Mouse (Mus musculus) forebrain, embryonic 11.5 days (tissue): ENCODE results near the gene Hist1h2bp. TPM values are rescaled to one million over a fixed set of nuclear protein-coding genes. Genes with fewer than 3 reads are reported as not detected.
"Not testable (repeated sequence)": the region's sequence is repeated elsewhere in the genome, so short reads cannot be mapped to it uniquely, and the experiment has no call there.

Experiments used
- ATAC-seq: fragments of 200-750 bp; cut with Nextera tagmentation; replicated peaks from 2 replicates; pipeline ENCODE4 v1.8.0; 2017; ENCODE audit warnings: moderate TSS enrichment; ENCODE audit not compliant: low FRiP score
- DNase-seq: peaks from one replicate; pipeline ENCODE4 v3.0.0-alpha.2; 2017; ENCODE audit warnings: low spot score
- H3K27ac ChIP-seq: fragments of 300-500 bp; sonication (generic); 2 replicates; pipeline ENCODE4 v1.5.1; 2014; ENCODE audit warnings: low read depth, low read length
- H3K27me3 ChIP-seq: fragments of 300-500 bp; sonication (generic); 2 replicates; pipeline ENCODE4 v1.6.1; 2014; ENCODE audit warnings: mild to moderate bottlenecking, low read length, mixed read lengths; ENCODE audit not compliant: control insufficient read depth, insufficient read depth
- H3K36me3 ChIP-seq: fragments of 300-500 bp; sonication (generic); 2 replicates; pipeline ENCODE4 v1.6.1; 2014; ENCODE audit warnings: mild to moderate bottlenecking, low read length, moderate library complexity, mixed read lengths; ENCODE audit not compliant: control insufficient read depth, insufficient read depth
- H3K4me1 ChIP-seq: fragments of 300-500 bp; sonication (generic); replicated peaks from 2 replicates; pipeline ENCODE4 v1.6.1; 2014; ENCODE audit warnings: low read length, mixed read lengths; ENCODE audit not compliant: control insufficient read depth, insufficient read depth
- H3K4me2 ChIP-seq: fragments of 300-500 bp; sonication (generic); 2 replicates; pipeline ENCODE4 v1.6.1; 2014; ENCODE audit warnings: low read depth, mild to moderate bottlenecking, low read length, moderate library complexity, mixed read lengths; ENCODE audit not compliant: severe bottlenecking
- H3K4me3 ChIP-seq: fragments of 300-500 bp; sonication (generic); 2 replicates; pipeline ENCODE4 v1.5.1; 2014; ENCODE audit warnings: low read depth, low read length
- H3K9ac ChIP-seq: fragments of 300-500 bp; sonication (generic); 2 replicates; pipeline ENCODE4 v1.6.1; 2014; ENCODE audit warnings: low read length
- H3K9me3 ChIP-seq: fragments of 300-500 bp; sonication (generic); 2 replicates; pipeline ENCODE4 v1.6.1; 2016; ENCODE audit warnings: low read length, mixed read lengths; ENCODE audit not compliant: control insufficient read depth
- WGBS: fragments of 180-500 bp; shearing (Covaris S2); extraction: QIAGEN DNeasy Blood & Tissue Kit; methylation state at CpG from one replicate; pipeline ENCODE4 v1.1.7; 2014; 5-methylcytosine and 5-hydroxymethylcytosine counted together
- polyA plus RNA-seq: library from polyadenylated mRNA; unstranded; fragments of >200 nt; fragmentation: Nextera tagmentation; extraction: Ambion mirVana; gene quantifications from 2 replicates; pipeline ENCODE4 v1.2.1, GENCODE M21; 2014

The Hist1h2bp gene
- polyA plus RNA-seq = 3.0 and 3.1 TPM in 2 replicates

- under 1% methylated on average over 33 of the region's 63 CpGs for WGBS
- peak within 1 kb of the TSS; percentile 65 for H3K9ac ChIP-seq
- ATAC-seq (peak; percentile 93), DNase-seq (peak; percentile 90)
- H3K27me3 ChIP-seq, H3K9me3 ChIP-seq, H3K36me3 ChIP-seq: not testable (repeated sequence)
- peak within 1 kb of the TSS; percentile 31 for H3K4me3 ChIP-seq
- H3K4me2 ChIP-seq = peak within 1 kb of the TSS; percentile 49
- peak within 1 kb of the TSS; percentile 95 for H3K27ac ChIP-seq
- peaks cover 13% of the 10 kb centered on the region; the same call in 1 of the 2 replicates for H3K4me1 ChIP-seq
Observed at GRCm38 (mm10) chr13:21786899-21787629, at the start of gene Hist1h2bp, which contains the start of gene Hist1h2an. Gene Hist1h2bp, plus strand, starts transcription at chr13:21787461. Gene Hist1h2an, minus strand, starts transcription at chr13:21787218.

- Histone ChIP-seq H3K4me1 (no peaks in the 10 kb centered on the region), H3K36me3 (no peaks in the 10 kb centered on the region; the same call in 1 of the 2 replicates), H3K4me3 (no peak overlapping the region), H3K27me3 (no peaks in the 10 kb centered on the region), H3K9ac (no peak overlapping the region), H3K4me2 (no peak overlapping the region), H3K9me3 (no peaks in the 10 kb centered on the region), H3K27ac (no peak overlapping the region)
- ATAC-seq = no peak
- WGBS = 97% methylated on average over 1 of the region's 1 CpGs
- no peak for DNase-seq
Observed at GRCm38 (mm10) chr13:21745006-21745405, 42.3 kb upstream of the Hist1h2bp start.

DNA sequence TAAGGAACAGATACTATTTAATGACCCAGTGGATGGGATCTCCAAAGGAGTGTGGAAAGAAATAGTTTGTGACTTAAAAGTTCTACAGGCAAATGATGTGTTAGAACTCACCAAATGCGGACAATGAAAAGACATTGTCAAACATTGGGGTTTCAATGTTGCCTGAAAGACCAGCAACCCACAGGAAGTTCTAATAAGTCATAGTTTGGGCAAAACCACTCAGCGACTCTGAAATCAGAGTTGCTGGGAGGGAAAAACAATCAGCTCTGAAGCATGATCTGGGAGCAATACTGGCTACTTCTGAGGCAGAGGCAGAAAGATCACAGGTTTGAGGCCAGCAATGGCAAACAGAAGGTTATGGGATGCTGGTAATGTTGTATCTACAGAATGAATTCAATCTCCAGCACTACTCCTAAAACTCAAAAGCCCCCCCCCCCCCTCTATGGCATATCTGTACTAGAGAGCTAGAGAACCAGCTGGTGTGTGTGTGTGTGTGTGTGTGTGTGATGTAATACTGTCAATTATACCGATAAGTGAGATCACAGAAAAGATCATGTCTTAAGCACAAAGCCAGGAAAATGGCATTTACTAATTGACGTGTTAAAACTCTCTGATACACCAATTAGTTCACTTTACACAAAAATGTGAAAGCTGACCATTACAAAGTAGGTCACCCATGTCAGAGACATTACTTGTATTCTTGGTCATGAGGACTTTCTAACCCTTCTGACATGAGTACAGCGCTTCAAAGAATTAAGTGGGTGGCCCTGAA lies 37.7 kb upstream of the Hist1h2bp start:
- peak; percentile 13; the same call in 1 of the 2 replicates for ATAC-seq
- no peaks in the 10 kb centered on the region for H3K9me3 ChIP-seq
- WGBS = 6% methylated on average over 5 of the region's 5 CpGs

GRCm38 (mm10) chr13:21750159-21751017 lies 36.9 kb upstream of the Hist1h2bp start, which contains the start of gene Hist1h4k:
Gene Hist1h4k, minus strand, starts transcription at chr13:21750505.
- Histone ChIP-seq H3K4me3 (peak within 1 kb of the TSS; percentile 55), H3K4me2 (peak within 1 kb of the TSS; percentile 88), H3K27ac (peak within 1 kb of the TSS; percentile 97), H3K9ac (peak within 1 kb of the TSS; percentile 68)
- not testable (repeated sequence) for H3K27me3 ChIP-seq, H3K9me3 ChIP-seq, H3K4me1 ChIP-seq, H3K36me3 ChIP-seq
- WGBS = under 1% methylated on average over 42 of the region's 56 CpGs
- ATAC-seq = peak; percentile 82
- DNase-seq = peak; percentile 97

More for the DNA sequence above, 37.7 kb upstream of the Hist1h2bp start:
- Histone ChIP-seq H3K4me1 (peaks cover 3% of the 10 kb centered on the region; the same call in 1 of the 2 replicates), H3K9ac (peak overlapping the region; percentile 68), H3K27ac (peak overlapping the region; percentile 97), H3K4me2 (peak overlapping the region; percentile 88), H3K36me3 (no peaks in the 10 kb centered on the region; the same call in 1 of the 2 replicates), H3K4me3 (peak overlapping the region; percentile 55), H3K27me3 (no peaks in the 10 kb centered on the region)
- DNase-seq = peak; percentile 69

DNA sequence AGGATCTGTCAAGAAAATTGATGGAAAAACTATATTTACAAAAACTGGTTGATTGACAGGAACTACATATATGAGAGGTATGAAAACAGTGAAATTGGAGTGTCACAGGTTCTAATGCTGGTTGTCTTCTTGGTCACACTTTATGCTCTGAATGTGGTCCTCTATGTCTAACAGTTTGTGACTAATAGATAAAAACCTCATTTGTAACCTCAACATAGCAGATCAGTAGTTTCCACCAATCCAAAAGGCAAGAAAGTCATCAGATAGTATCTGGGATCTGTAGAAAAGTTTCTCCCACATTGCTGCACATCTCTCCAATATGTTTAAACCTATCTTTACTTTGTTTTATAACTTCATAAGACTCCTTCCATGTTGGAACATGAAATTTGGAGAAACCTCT lies 35.8 kb upstream of the Hist1h2bp start:
- no peak for ATAC-seq
- H3K36me3 ChIP-seq = no peaks in the 10 kb centered on the region
- peak overlapping the region; percentile 93 for H3K27ac ChIP-seq
- H3K27me3 ChIP-seq = no peaks in the 10 kb centered on the region
- no peaks in the 10 kb centered on the region for H3K9me3 ChIP-seq
- no peak for DNase-seq
- H3K4me2 ChIP-seq = no peak overlapping the region
- H3K4me1 ChIP-seq = peaks cover 3% of the 10 kb centered on the region; the same call in 1 of the 2 replicates
- H3K9ac ChIP-seq = no peak overlapping the region
- no peak overlapping the region for H3K4me3 ChIP-seq

DNA sequence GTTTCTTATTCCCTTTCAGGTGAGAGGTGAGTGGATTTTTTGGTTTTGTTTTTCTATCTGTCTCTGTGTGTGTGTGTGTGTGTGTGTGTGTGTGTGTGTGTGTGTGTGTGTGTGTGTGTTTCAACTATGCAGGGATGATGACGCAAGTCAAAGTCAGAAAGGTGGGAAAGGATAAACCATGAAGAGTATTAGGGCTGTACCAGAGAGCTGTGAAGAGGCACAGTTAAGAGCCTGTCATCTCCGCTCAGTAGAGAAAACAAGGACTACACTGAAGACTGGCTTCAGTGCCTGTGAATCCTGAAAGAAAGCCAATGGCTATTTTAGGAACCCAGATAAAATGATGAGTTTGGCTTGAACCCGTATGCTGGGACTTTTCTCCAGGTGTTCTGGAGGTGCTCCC lies 35.4 kb upstream of the Hist1h2bp start:
- 76% methylated on average over 3 of the region's 3 CpGs for WGBS
- no peak for ATAC-seq
- Histone ChIP-seq H3K4me1 (peaks cover 3% of the 10 kb centered on the region; the same call in 1 of the 2 replicates), H3K4me3 (no peak overlapping the region), H3K36me3 (no peaks in the 10 kb centered on the region), H3K9ac (no peak overlapping the region; the same call in 1 of the 2 replicates), H3K4me2 (no peak overlapping the region), H3K9me3 (no peaks in the 10 kb centered on the region), H3K27me3 (no peaks in the 10 kb centered on the region), H3K27ac (peak overlapping the region; percentile 93)
- DNase-seq = no peak

GRCm38 (mm10) chr13:21752356-21752755 lies 34.9 kb upstream of the Hist1h2bp start:
- peak overlapping the region; percentile 37; the same call in 1 of the 2 replicates for H3K4me3 ChIP-seq
- H3K27me3 ChIP-seq = no peaks in the 10 kb centered on the region
- no peaks in the 10 kb centered on the region for H3K36me3 ChIP-seq
- WGBS = 45% methylated on average over 3 of the region's 3 CpGs
- H3K9ac ChIP-seq = peak overlapping the region; percentile 21; the same call in 1 of the 2 replicates
- no peak for ATAC-seq
- no peaks in the 10 kb centered on the region for H3K9me3 ChIP-seq
- H3K4me2 ChIP-seq = peak overlapping the region; percentile 65; the same call in 1 of the 2 replicates
- peak; percentile 61 for DNase-seq
- H3K27ac ChIP-seq = peak overlapping the region; percentile 93
- H3K4me1 ChIP-seq = peaks cover 3% of the 10 kb centered on the region; the same call in 1 of the 2 replicates
